Mouse (Mus musculus) megakaryocyte, embryonic 14.5 days (primary cell): Measurements from ENCODE around the gene Map3k13.

Experiments
- FLI1 ChIP-seq: IDR thresholded peaks from 2 replicates; pipeline ENCODE4 v1.6.1; 2012; ENCODE audit warnings: low read length, inconsistent platforms, mixed read lengths
- GATA1 ChIP-seq: IDR thresholded peaks from 3 replicates; pipeline ENCODE4 v1.6.1; 2012; ENCODE audit warnings: mixed read lengths, low read length, inconsistent platforms, borderline replicate concordance

- TF ChIP-seq GATA1 = no peak
- TF ChIP-seq FLI1 = no peak
These were observed 71.9 kb downstream of the Map3k13 start for GRCm38 (mm10) chr16:21865983-21866575.
